Mouse (Mus musculus): Measurements from ENCODE around the gene Cmtm3.

Gene Cmtm3

GRCm38 (mm10) chr8:104343957-104344356 lies 4.7 kb downstream of the Cmtm3 start:
- DNase-seq: peak; percentile 96 to 97

GRCm38 (mm10) chr8:104344622-104345021 lies 5.4 kb downstream of the Cmtm3 start:
- no peak for DNase-seq

- DNase-seq: no peak
Measured at GRCm38 (mm10) chr8:104346706-104347105, 7.5 kb downstream of the Cmtm3 start.

- DNase-seq: no peak
Measured at GRCm38 (mm10) chr8:104348971-104349370, 9.8 kb downstream of the Cmtm3 start.

GRCm38 (mm10) chr8:104350047-104350446 lies 10.8 kb downstream of the Cmtm3 start:
- DNase-seq: no peak

GRCm38 (mm10) chr8:104353186-104353585 lies 14.0 kb downstream of the Cmtm3 start:
- peak in 1 of 2 experiments; percentile 44 for DNase-seq

- DNase-seq: no peak
Measured at GRCm38 (mm10) chr8:104354504-104354903, 15.3 kb downstream of the Cmtm3 start.

GRCm38 (mm10) chr8:104358637-104359036 lies 19.4 kb downstream of the Cmtm3 start:
- DNase-seq: no peak

GRCm38 (mm10) chr8:104359778-104360456 lies 20.7 kb downstream of the Cmtm3 start:
- peak; percentile 50 to 56 for DNase-seq

- DNase-seq: no peak
Measured at GRCm38 (mm10) chr8:104365695-104366094, 26.5 kb downstream of the Cmtm3 start.

- no peak for DNase-seq
Measured at GRCm38 (mm10) chr8:104367398-104367797, 28.2 kb downstream of the Cmtm3 start.

GRCm38 (mm10) chr8:104369591-104369990 lies 30.4 kb downstream of the Cmtm3 start:
- DNase-seq: no peak

GRCm38 (mm10) chr8:104370071-104370470 lies 30.9 kb downstream of the Cmtm3 start:
- no peak for DNase-seq

- DNase-seq: no peak
Measured at GRCm38 (mm10) chr8:104371121-104371520, 31.9 kb downstream of the Cmtm3 start.

GRCm38 (mm10) chr8:104373779-104374178 lies 34.6 kb downstream of the Cmtm3 start:
- DNase-seq: peak; percentile 72 to 77

GRCm38 (mm10) chr8:104374269-104374668 lies 35.1 kb downstream of the Cmtm3 start:
- no peak for DNase-seq

GRCm38 (mm10) chr8:104374864-104375846 lies 35.9 kb downstream of the Cmtm3 start:
- peak; percentile 75 to 76 for DNase-seq

- no peak for DNase-seq
Measured at GRCm38 (mm10) chr8:104375959-104376358, 36.7 kb downstream of the Cmtm3 start.

GRCm38 (mm10) chr8:104376669-104377068 lies 37.5 kb downstream of the Cmtm3 start:
- DNase-seq: no peak

- no peak for DNase-seq
Measured at GRCm38 (mm10) chr8:104379301-104379836, 40.2 kb downstream of the Cmtm3 start.

- no peak for DNase-seq
Measured at GRCm38 (mm10) chr8:104380269-104380668, 41.1 kb downstream of the Cmtm3 start.

- DNase-seq: peak; percentile 82 to 85
Measured at GRCm38 (mm10) chr8:104380961-104381411, 41.8 kb downstream of the Cmtm3 start.

GRCm38 (mm10) chr8:104383296-104383695 lies 44.1 kb downstream of the Cmtm3 start:
- DNase-seq: peak in 1 of 2 experiments; percentile 47

Data from cerebellum, postnatal 10 days (tissue).